Mouse (Mus musculus) E14TG2a.4 (cell line): ENCODE measurements around the gene Slc43a2.

Source experiments
- CTCF ChIP-seq: conservative IDR thresholded peaks from 2 replicates; pipeline ENCODE4 v1.5.1; 2014; ENCODE audit warnings: low read length
- NANOG ChIP-seq: IDR thresholded peaks from 2 replicates; pipeline ENCODE4 v1.6.1; 2014; ENCODE audit warnings: borderline replicate concordance, low read length, mixed read lengths
- POU5F1 ChIP-seq: IDR thresholded peaks from 2 replicates; pipeline ENCODE4 v1.6.1; 2014; ENCODE audit warnings: low read length, borderline replicate concordance

- TF ChIP-seq CTCF (no peak), NANOG (no peak), POU5F1 (no peak)
These were observed 29.9 kb downstream of the Slc43a2 start for GRCm38 (mm10) chr11:75561410-75561791.
